Mouse (Mus musculus) MEL-GATA-1-ER (cell line): ENCODE data around the gene Olfr583.

Source experiments
- DNase-seq: peaks from one replicate; pipeline ENCODE4 v3.0.0-alpha.2; 2012; ENCODE audit warnings: low read depth; ENCODE audit errors: extremely low read depth

Gene Olfr583

DNA sequence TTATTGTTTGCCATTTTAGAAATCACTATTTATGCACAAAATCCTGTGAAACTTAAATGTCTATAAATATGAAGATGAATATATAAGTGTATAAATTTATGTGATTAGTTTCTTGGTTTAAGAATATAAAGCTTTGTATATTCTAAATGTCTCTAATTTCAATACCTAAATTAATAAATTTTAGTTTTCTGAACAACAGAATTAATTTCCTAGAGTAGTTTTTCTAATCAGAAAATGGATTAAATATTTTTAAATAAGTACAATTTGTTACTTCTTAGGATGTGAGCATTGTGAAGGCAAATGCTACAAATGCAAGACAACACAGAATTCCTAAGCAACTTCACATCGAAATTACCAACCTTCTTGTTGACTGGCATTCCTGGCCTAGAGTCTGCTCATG, at the start of gene Olfr583:
TSS of gene Olfr583 (plus strand) at position 301 of the 400 bp plus-strand sequence.
- no peak for DNase-seq

DNA sequence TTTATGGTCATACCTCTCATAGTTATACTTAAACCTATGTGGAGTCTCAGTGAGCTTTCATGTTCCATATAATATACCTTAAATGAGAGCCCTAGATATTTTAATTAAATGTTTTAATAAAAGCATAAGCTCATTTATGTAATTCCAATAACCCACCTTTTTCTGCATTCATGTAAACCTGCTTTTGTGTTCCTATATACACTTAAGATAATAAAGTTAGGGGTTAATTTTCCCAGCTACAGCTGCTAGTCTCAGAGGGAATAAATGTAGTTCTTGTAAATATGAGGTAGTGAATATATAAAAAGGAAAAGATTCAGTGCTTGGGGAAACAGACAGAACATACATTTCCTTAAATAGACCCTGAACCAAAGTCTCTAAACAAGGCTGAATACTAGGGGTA, 13.4 kb upstream of the Olfr583 start, which contains the start of gene Olfr582:
TSS of gene Olfr582 (plus strand) at position 301 of the 400 bp plus-strand sequence.
- no peak for DNase-seq

DNA sequence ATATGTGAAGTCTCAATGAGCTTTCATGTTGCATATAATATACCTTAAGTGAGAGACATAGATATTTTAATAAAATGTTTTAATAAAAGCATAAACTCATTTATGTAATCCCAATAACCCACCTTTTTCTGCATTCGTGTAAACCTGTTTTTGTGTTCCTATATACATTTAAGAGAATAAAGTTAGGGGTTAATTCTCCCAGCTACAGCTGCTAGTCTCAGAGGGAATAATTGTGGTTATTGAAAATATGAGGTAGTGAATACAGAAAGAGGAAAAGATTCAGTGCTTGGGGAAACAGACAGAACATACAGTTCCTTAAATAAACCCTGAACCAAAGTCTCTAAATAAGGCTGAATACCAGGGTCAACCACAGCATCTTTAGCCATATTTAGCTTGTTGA, 30.5 kb downstream of the Olfr583 start, which contains the start of gene Olfr584:
TSS of gene Olfr584 (plus strand) at position 301 of the 400 bp plus-strand sequence.
- DNase-seq = no peak

DNA sequence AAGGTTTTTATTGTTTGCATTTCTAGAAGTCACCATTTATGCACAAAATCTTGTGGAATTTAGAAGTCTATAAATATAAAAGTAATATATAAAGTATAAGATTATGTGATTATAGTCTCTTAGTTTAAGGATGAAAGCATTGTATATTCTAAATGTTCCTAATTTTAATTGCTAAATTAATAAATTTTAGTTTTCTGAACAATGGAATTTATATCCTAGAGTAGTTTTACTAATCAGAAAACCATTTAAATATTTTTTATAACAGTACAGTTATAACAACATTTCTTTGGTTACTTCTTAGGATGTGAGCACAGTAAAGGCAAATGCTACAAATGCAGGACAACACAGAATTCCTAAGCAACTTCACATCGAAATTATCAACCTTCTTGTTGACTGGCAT, 46.3 kb downstream of the Olfr583 start, which contains the start of gene Olfr585:
TSS of gene Olfr585 (plus strand) at position 301 of the 400 bp plus-strand sequence.
- DNase-seq = no peak
